In the genomic region with DNA sequence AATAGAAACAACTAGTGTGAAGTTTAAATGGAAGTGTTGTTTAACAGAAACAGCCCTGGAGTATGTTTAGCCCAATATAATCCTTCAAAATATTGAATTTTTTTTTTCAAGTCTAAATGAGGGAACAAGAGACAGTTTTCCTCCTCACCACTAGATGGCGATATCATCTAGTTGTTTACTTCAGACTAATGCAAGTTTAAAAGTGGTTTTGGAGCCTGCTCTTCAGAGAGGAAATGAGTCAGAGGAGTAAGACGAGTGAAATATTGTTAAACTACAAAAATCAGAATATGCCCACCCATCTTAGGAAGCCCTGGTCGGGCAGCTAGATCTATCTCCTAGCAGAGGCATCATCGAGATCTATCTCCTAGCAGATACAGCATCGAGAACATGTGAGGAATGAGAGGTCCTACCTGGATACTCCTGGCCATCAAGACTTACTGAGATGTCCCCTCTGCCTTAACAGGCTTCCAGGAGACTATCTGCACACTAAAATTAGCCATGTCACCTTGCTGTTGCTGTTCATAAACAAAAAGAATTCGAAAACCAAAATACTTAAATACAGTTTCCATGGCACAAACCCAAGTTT, we compare ENCODE assay signal across 9 mouse cellular contexts.
DNase-seq lines count a peak whose midpoint lies in the region; ATAC-seq lines count a peak whose summit lies in the region.
"Had no signal": no experiment of that assay in that cellular context is flagged by ENCODE, and none has a peak within 500 bp of the region (broad histone marks: within the 10 kb centered on the region; RNA-seq: fewer than 3 reads in every experiment).

No protein-coding gene starts in this region.

- no peak for ATAC-seq in heart, embryonic 11.5 days (replicated peaks; ENCODE audit: insufficient number of reproducible peaks, low FRiP score, low TSS enrichment)
- ATAC-seq in neural tube, embryonic 11.5 days (ENCODE audit: insufficient read depth, low FRiP score, low TSS enrichment): no peak

- H3K36me3 ChIP-seq in heart, embryonic 11.5 days (ENCODE audit: control insufficient read depth, insufficient read depth, low read length): no peaks in the 10 kb centered on the region
- no peaks in the 10 kb centered on the region for H3K36me3 ChIP-seq in neural tube, embryonic 11.5 days (ENCODE audit: control insufficient read depth, insufficient read depth, low read length)
- H3K36me3 ChIP-seq: lung, embryonic 15.5 days had no signal

- H3K4me2 ChIP-seq in heart, embryonic 11.5 days: no peak overlapping the region
- H3K4me2 ChIP-seq in neural tube, embryonic 11.5 days (ENCODE audit: low read depth): no peak overlapping the region
- H3K4me2 ChIP-seq: lung, embryonic 15.5 days had no signal

- H3K9me3 ChIP-seq in heart, embryonic 11.5 days (replicated peaks; ENCODE audit: control insufficient read depth, low read length): no peaks in the 10 kb centered on the region
- no peaks in the 10 kb centered on the region for H3K9me3 ChIP-seq in neural tube, embryonic 11.5 days (ENCODE audit: control insufficient read depth, low read length)
- H3K9me3 ChIP-seq: lung, embryonic 15.5 days had no signal

- DNase-seq in heart, adult 18-20 months: peak; percentile 23 to 56
- DNase-seq in neural tube, embryonic 11.5 days (ENCODE audit: low spot score): peak; percentile 35
- DNase-seq in neural tube, embryonic 10.5 days (ENCODE audit: extremely low spot score, low spot score): no peak
- peak; percentile 39 to 50 for DNase-seq in cerebellum, postnatal 14 days
- DNase-seq in lung, postnatal 14 days: peak; percentile 22
- no peak for DNase-seq in right cerebral cortex, adult 18-20 months
- no peak for DNase-seq in thymus, adult 18-20 months

- no peak overlapping the region for H3K4me3 ChIP-seq in heart, embryonic 11.5 days (ENCODE audit: low read depth, low read length)
- no peak overlapping the region for H3K4me3 ChIP-seq in neural tube, embryonic 11.5 days (ENCODE audit: low read depth, low read length)
- H3K4me3 ChIP-seq: lung, embryonic 15.5 days had no signal

- H3K9ac ChIP-seq in heart, embryonic 11.5 days (ENCODE audit: low read depth, low read length): no peak overlapping the region
- H3K9ac ChIP-seq in neural tube, embryonic 11.5 days (ENCODE audit: low read length): no peak overlapping the region
- H3K9ac ChIP-seq: lung, embryonic 15.5 days had no signal

- 0 out of 2 replicates have a peak, but pooled peaks cover 2% of the 10 kb centered on the region for H3K4me1 ChIP-seq in heart, embryonic 11.5 days (ENCODE audit: control insufficient read depth, insufficient read depth, low read length)
- H3K4me1 ChIP-seq in neural tube, embryonic 11.5 days (ENCODE audit: control insufficient read depth, insufficient read depth, low read length): no peaks in the 10 kb centered on the region

- H3K27me3 ChIP-seq in heart, embryonic 11.5 days (ENCODE audit: control insufficient read depth, insufficient read depth, low read length): no peaks in the 10 kb centered on the region
- no peaks in the 10 kb centered on the region for H3K27me3 ChIP-seq in neural tube, embryonic 11.5 days (ENCODE audit: control insufficient read depth, insufficient read depth, low read length)
- H3K27me3 ChIP-seq: lung, embryonic 15.5 days had no signal

- 45% methylated on average over 6 of the region's 6 CpGs for WGBS in heart, embryonic 11.5 days (ENCODE audit: insufficient replicate concordance)
- WGBS in neural tube, embryonic 11.5 days: 51% methylated on average over 6 of the region's 6 CpGs

- no peak overlapping the region for H3K27ac ChIP-seq in heart, embryonic 11.5 days (ENCODE audit: low read depth, low read length)
- H3K27ac ChIP-seq in neural tube, embryonic 11.5 days (ENCODE audit: low read depth, low read length): no peak overlapping the region
- H3K27ac ChIP-seq: lung, embryonic 15.5 days had no signal

Comparison
In these comparisons a context has a peak if more than half of its experiments do, and no peak if none do; other contexts are left out.
1. DNase-seq: peak in heart, adult 18-20 months (2 of 2), neural tube, embryonic 11.5 days (single experiment), cerebellum, postnatal 14 days (2 of 2) and lung, postnatal 14 days (single experiment); none in neural tube, embryonic 10.5 days (single experiment), right cerebral cortex, adult 18-20 months (single experiment) and thymus, adult 18-20 months (0 of 2).